Comparison of ENCODE assay signal across 9 mouse cellular contexts in genomic region chr3:41021980-41022379, GRCm38 (mm10).
A peak's percentile ranks its signal among the peaks of the same experiment; 100 is the strongest.
DNase-seq lines count a peak whose midpoint lies in the region; ATAC-seq lines count a peak whose summit lies in the region.
"Had no signal": no experiment of that assay in that cellular context is flagged by ENCODE, and none has a peak within 500 bp of the region (broad histone marks: within the 10 kb centered on the region; RNA-seq: fewer than 3 reads in every experiment).

No protein-coding gene starts in this region.

- H3K27ac ChIP-seq in hindbrain, embryonic 14.5 days = no peak overlapping the region
- H3K27ac ChIP-seq in hindbrain, embryonic 11.5 days (ENCODE audit: low read depth, low read length) = no peak overlapping the region
- H3K27ac ChIP-seq: liver, embryonic 13.5 days had no signal

- 57% methylated on average over 6 of the region's 6 CpGs for WGBS in hindbrain, embryonic 14.5 days
- WGBS in hindbrain, embryonic 11.5 days = 67% methylated on average over 6 of the region's 6 CpGs

- intact Hi-C loops in gastrocnemius, postnatal 14 days (cut with DNase I; ENCODE audit: low total_unique reads) = no loop called here

- no peaks in the 10 kb centered on the region for H3K9me3 ChIP-seq in hindbrain, embryonic 14.5 days (ENCODE audit: control insufficient read depth, low read length)
- H3K9me3 ChIP-seq in hindbrain, embryonic 11.5 days (ENCODE audit: control insufficient read depth, low read length) = no peaks in the 10 kb centered on the region
- H3K9me3 ChIP-seq: liver, embryonic 13.5 days had no signal

- ATAC-seq in hindbrain, embryonic 14.5 days (ENCODE audit: low FRiP score) = peak; percentile 65; the same call in 1 of the 2 replicates
- ATAC-seq in hindbrain, embryonic 11.5 days (ENCODE audit: low FRiP score) = no peak
- no peak for ATAC-seq in erythroid progenitor cell, adult 5-6 weeks (replicated peaks; ENCODE audit: low FRiP score, poor library complexity, severe bottlenecking)

- no peak overlapping the region for H3K9ac ChIP-seq in hindbrain, embryonic 14.5 days
- no peak overlapping the region for H3K9ac ChIP-seq in hindbrain, embryonic 11.5 days (ENCODE audit: low read depth, low read length)
- H3K9ac ChIP-seq: liver, embryonic 13.5 days had no signal

- H3K4me1 ChIP-seq in hindbrain, embryonic 14.5 days (replicated peaks; ENCODE audit: control insufficient read depth, insufficient read depth, low read length) = no peaks in the 10 kb centered on the region
- no peaks in the 10 kb centered on the region for H3K4me1 ChIP-seq in hindbrain, embryonic 11.5 days (replicated peaks; ENCODE audit: control insufficient read depth, insufficient read depth, low read length)
- H3K4me1 ChIP-seq: liver, embryonic 13.5 days had no signal

- H3K27me3 ChIP-seq in hindbrain, embryonic 14.5 days (ENCODE audit: control insufficient read depth, insufficient read depth, low read length) = no peaks in the 10 kb centered on the region
- no peaks in the 10 kb centered on the region for H3K27me3 ChIP-seq in hindbrain, embryonic 11.5 days (ENCODE audit: control insufficient read depth, insufficient read depth, low read length)
- H3K27me3 ChIP-seq: liver, embryonic 13.5 days had no signal

- H3K4me3 ChIP-seq in hindbrain, embryonic 14.5 days (replicated peaks; ENCODE audit: low read length) = no peak overlapping the region
- no peak overlapping the region for H3K4me3 ChIP-seq in hindbrain, embryonic 11.5 days (ENCODE audit: low read depth, low read length)
- H3K4me3 ChIP-seq: liver, embryonic 13.5 days had no signal

- H3K36me3 ChIP-seq in hindbrain, embryonic 14.5 days (replicated peaks; ENCODE audit: control insufficient read depth, insufficient read depth) = no peaks in the 10 kb centered on the region
- no peaks in the 10 kb centered on the region for H3K36me3 ChIP-seq in hindbrain, embryonic 11.5 days (ENCODE audit: control insufficient read depth, insufficient read depth, low read length)
- H3K36me3 ChIP-seq: liver, embryonic 13.5 days had no signal

- DNase-seq in hindbrain, embryonic 14.5 days (ENCODE audit: low spot score) = peak; percentile 40
- DNase-seq in hindbrain, embryonic 11.5 days (ENCODE audit: low spot score) = no peak
- DNase-seq in brain, embryonic 18.5 days (ENCODE audit: low read depth, low spot score) = peak; percentile 51
- DNase-seq in frontal cortex, postnatal 10 days (ENCODE audit: low spot score in 2 of 2) = peak; percentile 12 to 19
- peak; percentile 26 to 48 for DNase-seq in layer of hippocampus, postnatal 36 days
- no peak for DNase-seq in thymus, postnatal 10 days (ENCODE audit: low spot score in 2 of 2)
- DNase-seq in gastrocnemius, postnatal 14 days = no peak
- DNase-seq: liver, embryonic 13.5 days had no signal

- no peak overlapping the region for H3K4me2 ChIP-seq in hindbrain, embryonic 14.5 days (replicated peaks)
- no peak overlapping the region for H3K4me2 ChIP-seq in hindbrain, embryonic 11.5 days (replicated peaks; ENCODE audit: low read depth, low read length)
- H3K4me2 ChIP-seq: liver, embryonic 13.5 days had no signal

Comparison
In these comparisons a context has a peak if more than half of its experiments do, and no peak if none do; other contexts are left out.
1. DNase-seq: peak in hindbrain, embryonic 14.5 days (single experiment), brain, embryonic 18.5 days (single experiment), frontal cortex, postnatal 10 days (2 of 2) and layer of hippocampus, postnatal 36 days (2 of 2); none in hindbrain, embryonic 11.5 days (single experiment), thymus, postnatal 10 days (0 of 2) and gastrocnemius, postnatal 14 days (single experiment).